Comparison of ENCODE assay signal across 12 mouse cellular contexts in the genomic region with DNA sequence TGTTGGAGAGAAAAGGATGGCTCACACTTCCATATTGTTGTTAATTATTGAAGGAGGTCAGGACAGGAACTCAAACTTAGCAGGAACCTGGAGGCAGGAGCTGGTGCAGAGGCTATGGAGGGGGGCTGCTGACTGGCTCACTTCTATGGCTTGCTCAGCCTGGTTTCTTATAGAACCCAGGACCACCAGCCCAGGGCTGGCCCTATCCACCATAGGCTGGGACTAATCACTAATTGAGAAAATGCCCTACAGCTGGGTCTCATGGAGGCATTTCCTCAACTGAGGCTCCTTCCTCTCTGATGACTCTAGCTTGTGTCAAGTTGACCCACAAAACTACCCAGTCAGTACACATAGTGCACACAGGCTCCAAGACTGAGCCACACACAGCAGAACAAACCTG. TPM values are rescaled to one million over a fixed set of nuclear protein-coding genes. Genes with fewer than 3 reads are reported as not detected.
DNase-seq lines count a peak whose midpoint lies in the region; ATAC-seq and TF ChIP-seq lines count a peak whose summit lies in the region.
"Not testable (repeated sequence)": the region's sequence is repeated elsewhere in the genome, so short reads cannot be mapped to it uniquely, and the experiment has no call there.
"Had no signal": no experiment of that assay in that cellular context is flagged by ENCODE, and none has a peak within 500 bp of the region (broad histone marks: within the 10 kb centered on the region; RNA-seq: fewer than 3 reads in every experiment).

No protein-coding gene starts in this region.

- H3K27ac ChIP-seq in forebrain, embryonic 10.5 days = peak overlapping the region; percentile 66; the same call in 1 of the 2 replicates
- H3K27ac ChIP-seq in hindbrain, postnatal 0 days; limb, embryonic 12.5 days; midbrain, embryonic 11.5 days (ENCODE audit: low read depth, low read length): not testable (repeated sequence)
- H3K27ac ChIP-seq in spleen, adult 2 months (ENCODE audit: insufficient read depth, low read length) = peak overlapping the region; percentile 80

- not testable (repeated sequence) for H3K9me3 ChIP-seq in forebrain, embryonic 10.5 days; hindbrain, postnatal 0 days (ENCODE audit: low read length); limb, embryonic 12.5 days; midbrain, embryonic 11.5 days (ENCODE audit: control insufficient read depth, low read length)

- H3K9ac ChIP-seq in hindbrain, postnatal 0 days (replicated peaks; ENCODE audit: low read length); limb, embryonic 12.5 days (replicated peaks); midbrain, embryonic 11.5 days (ENCODE audit: low read length): not testable (repeated sequence)

- peaks cover 25% of the 10 kb centered on the region for H3K4me1 ChIP-seq in forebrain, embryonic 10.5 days
- not testable (repeated sequence) for H3K4me1 ChIP-seq in hindbrain, postnatal 0 days (ENCODE audit: insufficient read depth, low read length); spleen, adult 2 months (ENCODE audit: control insufficient read depth, insufficient read depth, insufficient read length)
- H3K4me1 ChIP-seq in limb, embryonic 12.5 days (replicated peaks) = peaks cover 12% of the 10 kb centered on the region
- H3K4me1 ChIP-seq in midbrain, embryonic 11.5 days (ENCODE audit: control insufficient read depth, insufficient read depth, low read length) = peaks cover 11% of the 10 kb centered on the region

- peak overlapping the region; percentile 54; the same call in 1 of the 2 replicates for H3K4me2 ChIP-seq in hindbrain, postnatal 0 days (ENCODE audit: low read depth, low read length)
- H3K4me2 ChIP-seq in limb, embryonic 12.5 days; midbrain, embryonic 11.5 days: not testable (repeated sequence)

- not testable (repeated sequence) for TF ChIP-seq CTCF in hindbrain, postnatal 0 days (IDR thresholded peaks at IDR 0.05; ENCODE audit: low read depth); spleen, adult 2 months (IDR thresholded peaks at IDR 0.05; ENCODE audit: extremely low read depth, insufficient read depth, insufficient read length, insufficient replicate concordance)

- not testable (repeated sequence) for ATAC-seq in hindbrain, postnatal 0 days; midbrain, embryonic 11.5 days (ENCODE audit: low FRiP score)
- ATAC-seq in limb, embryonic 12.5 days (ENCODE audit: insufficient number of reproducible peaks, insufficient read depth, low FRiP score, low TSS enrichment, low read depth) = peak; percentile 15; the same call in 1 of the 2 replicates

- H3K36me3 ChIP-seq in forebrain, embryonic 10.5 days (replicated peaks); hindbrain, postnatal 0 days (ENCODE audit: insufficient read depth, low read length); limb, embryonic 12.5 days; midbrain, embryonic 11.5 days (ENCODE audit: control insufficient read depth, insufficient read depth, low read length); spleen, adult 2 months (ENCODE audit: control insufficient read depth, insufficient read depth, low read length): not testable (repeated sequence)

- not testable (repeated sequence) for H3K27me3 ChIP-seq in forebrain, embryonic 10.5 days (ENCODE audit: poor library complexity, severe bottlenecking); hindbrain, postnatal 0 days (ENCODE audit: insufficient read depth, low read length); limb, embryonic 12.5 days; midbrain, embryonic 11.5 days (ENCODE audit: control insufficient read depth, insufficient read depth, low read length); spleen, adult 2 months (ENCODE audit: control insufficient read depth, insufficient read depth, low read length)

- DNase-seq in CD4-positive, CD25-positive, alpha-beta regulatory T cell, adult 2 months (ENCODE audit: low read depth, low spot score) = peak; percentile 27
- DNase-seq in forebrain, embryonic 10.5 days (ENCODE audit: extremely low spot score, low spot score); hindbrain, postnatal 0 days (ENCODE audit: low spot score); spleen, adult 2 months (ENCODE audit: low read depth in 1 of 2, low spot score in 2 of 2): not testable (repeated sequence)
- peak; percentile 74 for DNase-seq in heart, adult 11 months
- DNase-seq in midbrain, embryonic 11.5 days (ENCODE audit: low spot score, missing footprints) = peak; percentile 72

- not testable (repeated sequence) for H3K4me3 ChIP-seq in forebrain, embryonic 10.5 days; hindbrain, postnatal 0 days (ENCODE audit: low read length); limb, embryonic 12.5 days (replicated peaks); midbrain, embryonic 11.5 days (ENCODE audit: low read depth, low read length); spleen, adult 2 months (ENCODE audit: extremely low read depth, insufficient read depth, insufficient read length)

- TF ChIP-seq POLR2A in spleen, adult 2 months (IDR thresholded peaks at IDR 0.05; ENCODE audit: low read depth, low read length) = not testable (repeated sequence)

RNA-seq across cellular contexts. Expression of a gene that starts 9.5 kb away (rescaled TPM):
- polyA plus RNA-seq in forebrain, embryonic 10.5 days (2016; fragmentation: Nextera tagmentation; extraction: Ambion mirVana) = 0.48 and 0.63 TPM in 2 replicates
- 8.2 and 11.1 TPM in 2 replicates for total RNA-seq in hindbrain, postnatal 0 days (2014; rRNA removed)
- polyA plus RNA-seq in hindbrain, postnatal 0 days (2015; fragmentation: Nextera tagmentation; extraction: Ambion mirVana) = 2.5 and 3.1 TPM in 2 replicates
- polyA plus RNA-seq in limb, embryonic 12.5 days (2016; fragmentation: Nextera tagmentation; extraction: Ambion mirVana) = 0.08 and 0.15 TPM in 2 replicates
- 1.1 and 1.4 TPM in 2 replicates for polyA plus RNA-seq in midbrain, embryonic 11.5 days (2014; fragmentation: Nextera tagmentation; extraction: Ambion mirVana)
- 0.16 and 0.23 TPM in 2 replicates for polyA plus RNA-seq in spleen, adult 2 months (2012; rRNA removed)
- total RNA-seq: heart, adult 8-10 months; heart, postnatal 36 days; megakaryocyte progenitor cell, adult 5-6 weeks had no signal
- polyA plus RNA-seq: lung, embryonic 15.5 days; myocyte had no signal
